Mouse (Mus musculus) lung, embryonic 14.5 days (tissue): ENCODE data around the gene Bnip1. TPM values are rescaled to one million over a fixed set of nuclear protein-coding genes. Genes with fewer than 3 reads are reported as not detected.

Experiments used
- ATAC-seq: fragments of 200-750 bp; cut with Nextera tagmentation; 2 replicates; pipeline ENCODE4 v1.8.0; 2017; ENCODE audit warnings: mild to moderate bottlenecking, moderate TSS enrichment, moderate library complexity; ENCODE audit not compliant: insufficient read depth
- DNase-seq: peaks from one replicate; pipeline ENCODE4 v3.0.0-alpha.2; 2015
- H3K27ac ChIP-seq: fragments of 300-500 bp; sonication (generic); 2 replicates; pipeline ENCODE4 v1.5.1; 2014; ENCODE audit warnings: low read depth, mild to moderate bottlenecking, moderate library complexity
- H3K27me3 ChIP-seq: fragments of 300-500 bp; sonication (generic); 2 replicates; pipeline ENCODE4 v1.6.1; 2014; ENCODE audit warnings: low read length, control low read depth; ENCODE audit not compliant: insufficient read depth
- H3K36me3 ChIP-seq: fragments of 300-500 bp; sonication (generic); 2 replicates; pipeline ENCODE4 v1.6.1; 2014; ENCODE audit warnings: control low read depth; ENCODE audit not compliant: insufficient read depth
- H3K4me1 ChIP-seq: fragments of 300-500 bp; sonication (generic); 2 replicates; pipeline ENCODE4 v1.6.1; 2014; ENCODE audit warnings: antibody characterized with exemption, control low read depth; ENCODE audit not compliant: insufficient read depth
- H3K4me2 ChIP-seq: fragments of 300-500 bp; sonication (generic); 2 replicates; pipeline ENCODE4 v1.6.1; 2014; ENCODE audit warnings: mild to moderate bottlenecking
- H3K4me3 ChIP-seq: fragments of 300-500 bp; sonication (generic); 2 replicates; pipeline ENCODE4 v1.5.1; 2014; ENCODE audit warnings: low read depth, low read length
- H3K9ac ChIP-seq: fragments of 300-500 bp; sonication (generic); 2 replicates; pipeline ENCODE4 v1.6.1; 2014
- H3K9me3 ChIP-seq: fragments of 300-500 bp; sonication (generic); 2 replicates; pipeline ENCODE4 v1.6.1; 2016; ENCODE audit warnings: low read depth, low read length, control low read depth
- CTCF ChIP-seq: IDR thresholded peaks from 2 replicates; pipeline ENCODE4 v1.5.1; 2016; ENCODE audit warnings: antibody characterized with exemption, low read depth
- WGBS: fragments of 180-500 bp; shearing (Covaris S2); extraction: QIAGEN DNeasy Blood & Tissue Kit; methylation state at CpG from one replicate; pipeline ENCODE4 v1.1.7; 2014; 5-methylcytosine and 5-hydroxymethylcytosine counted together
- polyA plus RNA-seq: library from polyadenylated mRNA; unstranded; fragments of >200 nt; fragmentation: Nextera tagmentation; extraction: Ambion mirVana; gene quantifications from 2 replicates; pipeline ENCODE4 v1.2.1, GENCODE M21; 2014

Gene Bnip1
- 49.7 and 51.3 TPM in 2 replicates for polyA plus RNA-seq

- 1% methylated on average over 42 of the region's 42 CpGs for WGBS
- H3K9ac ChIP-seq = peak within 1 kb of the TSS; percentile 81
- peak within 1 kb of the TSS; percentile 68 for H3K4me3 ChIP-seq
- no peaks in the 10 kb centered on the region for H3K9me3 ChIP-seq
- H3K4me1 ChIP-seq = 0 out of 2 replicates have a peak, but pooled peaks cover 6% of the 10 kb centered on the region
- H3K36me3 ChIP-seq = peaks cover 29% of the 10 kb centered on the region
- H3K4me2 ChIP-seq = peak within 1 kb of the TSS; percentile 67
- peak; percentile 92 for ATAC-seq
- no peak for TF ChIP-seq CTCF
- H3K27ac ChIP-seq = peak within 1 kb of the TSS; percentile 95
- DNase-seq = peak; percentile 92
- no peaks in the 10 kb centered on the region for H3K27me3 ChIP-seq
Measured at GRCm38 (mm10) chr17:26780750-26781571, at the start of gene Bnip1. Bnip1 (plus strand) TSS chr17:26781066.

- WGBS = 59% methylated on average over 4 of the region's 4 CpGs
- Histone ChIP-seq H3K4me2 (no peak overlapping the region), H3K27ac (no peak overlapping the region), H3K4me3 (no peak overlapping the region), H3K9me3 (no peaks in the 10 kb centered on the region), H3K36me3 (no peaks in the 10 kb centered on the region), H3K4me1 (no peaks in the 10 kb centered on the region), H3K27me3 (no peaks in the 10 kb centered on the region), H3K9ac (no peak overlapping the region)
- no peak for TF ChIP-seq CTCF
- ATAC-seq = no peak
- DNase-seq = no peak
Measured at GRCm38 (mm10) chr17:26742581-26742980, 38.3 kb upstream of the Bnip1 start.

GRCm38 (mm10) chr17:26743294-26743693 is 37.6 kb upstream of the Bnip1 start:
- no peak for ATAC-seq
- H3K4me3 ChIP-seq = no peak overlapping the region
- no peaks in the 10 kb centered on the region for H3K36me3 ChIP-seq
- no peaks in the 10 kb centered on the region for H3K9me3 ChIP-seq
- 49% methylated on average over 1 of the region's 1 CpGs for WGBS
- H3K4me1 ChIP-seq = no peaks in the 10 kb centered on the region
- no peak for DNase-seq
- no peak overlapping the region for H3K4me2 ChIP-seq
- no peaks in the 10 kb centered on the region for H3K27me3 ChIP-seq
- H3K27ac ChIP-seq = no peak overlapping the region
- no peak for TF ChIP-seq CTCF
- H3K9ac ChIP-seq = no peak overlapping the region

GRCm38 (mm10) chr17:26749975-26750374 is 30.9 kb upstream of the Bnip1 start:
- Histone ChIP-seq H3K4me2 (no peak overlapping the region), H3K9ac (no peak overlapping the region), H3K4me1 (no peaks in the 10 kb centered on the region), H3K27me3 (no peaks in the 10 kb centered on the region), H3K36me3 (no peaks in the 10 kb centered on the region), H3K4me3 (no peak overlapping the region), H3K9me3 (no peaks in the 10 kb centered on the region), H3K27ac (no peak overlapping the region)
- ATAC-seq = no peak
- WGBS = 90% methylated on average over 3 of the region's 3 CpGs
- DNase-seq = no peak
- no peak for TF ChIP-seq CTCF

GRCm38 (mm10) chr17:26752297-26752696 is 28.6 kb upstream of the Bnip1 start:
- Histone ChIP-seq H3K36me3 (no peaks in the 10 kb centered on the region), H3K9ac (no peak overlapping the region), H3K27me3 (no peaks in the 10 kb centered on the region), H3K4me1 (no peaks in the 10 kb centered on the region), H3K9me3 (no peaks in the 10 kb centered on the region), H3K4me3 (no peak overlapping the region), H3K4me2 (no peak overlapping the region), H3K27ac (no peak overlapping the region)
- DNase-seq (no peak), ATAC-seq (no peak)
- TF ChIP-seq CTCF = no peak
- 70% methylated on average over 1 of the region's 1 CpGs for WGBS

GRCm38 (mm10) chr17:26753476-26753875 is 27.4 kb upstream of the Bnip1 start:
- H3K4me1 ChIP-seq = no peaks in the 10 kb centered on the region
- no peaks in the 10 kb centered on the region for H3K9me3 ChIP-seq
- H3K27me3 ChIP-seq = no peaks in the 10 kb centered on the region
- WGBS = 85% methylated on average over 2 of the region's 2 CpGs
- no peak overlapping the region for H3K4me3 ChIP-seq
- no peak overlapping the region for H3K9ac ChIP-seq
- ATAC-seq = no peak
- no peak overlapping the region for H3K27ac ChIP-seq
- TF ChIP-seq CTCF = no peak
- no peak overlapping the region for H3K4me2 ChIP-seq
- no peaks in the 10 kb centered on the region for H3K36me3 ChIP-seq
- DNase-seq = no peak

GRCm38 (mm10) chr17:26767100-26767753 is 13.6 kb upstream of the Bnip1 start:
- 84% methylated on average over 5 of the region's 5 CpGs for WGBS
- H3K27me3 ChIP-seq = no peaks in the 10 kb centered on the region
- no peak overlapping the region for H3K4me2 ChIP-seq
- no peak for TF ChIP-seq CTCF
- no peaks in the 10 kb centered on the region for H3K9me3 ChIP-seq
- no peak overlapping the region for H3K9ac ChIP-seq
- H3K27ac ChIP-seq = no peak overlapping the region
- no peak overlapping the region for H3K4me3 ChIP-seq
- H3K4me1 ChIP-seq = no peaks in the 10 kb centered on the region
- peaks cover 6% of the 10 kb centered on the region; the same call in 1 of the 2 replicates for H3K36me3 ChIP-seq
- DNase-seq = no peak
- ATAC-seq = no peak
